Mouse (Mus musculus) limb, embryonic 14.5 days (tissue): ENCODE measurements around the gene Il17ra. TPM values are rescaled to one million over a fixed set of nuclear protein-coding genes. Genes with fewer than 3 reads are reported as not detected.

Experiments used
- ATAC-seq: fragments of 200-750 bp; cut with Nextera tagmentation; 2 replicates; pipeline ENCODE4 v1.8.0; 2017; ENCODE audit warnings: low read depth, moderate number of reproducible peaks, moderate TSS enrichment; ENCODE audit not compliant: low FRiP score
- DNase-seq: peaks from one replicate; pipeline ENCODE4 v3.0.0-alpha.2; 2015; ENCODE audit warnings: low spot score
- H3K27ac ChIP-seq: fragments of 300-500 bp; sonication (generic); replicated peaks from 2 replicates; pipeline ENCODE4 v1.5.1; 2014; ENCODE audit warnings: low read depth, mild to moderate bottlenecking, low read length, moderate library complexity, mixed read lengths
- H3K27me3 ChIP-seq: fragments of 300-500 bp; sonication (generic); 2 replicates; pipeline ENCODE4 v1.6.1; 2014; ENCODE audit warnings: low read length, mixed read lengths; ENCODE audit not compliant: control insufficient read depth, insufficient read depth
- H3K36me3 ChIP-seq: fragments of 300-500 bp; sonication (generic); 2 replicates; pipeline ENCODE4 v1.6.1; 2014; ENCODE audit warnings: mild to moderate bottlenecking, low read length, moderate library complexity, mixed read lengths; ENCODE audit not compliant: control insufficient read depth, insufficient read depth
- H3K4me1 ChIP-seq: fragments of 300-500 bp; sonication (generic); 2 replicates; pipeline ENCODE4 v1.6.1; 2014; ENCODE audit warnings: antibody characterized with exemption, low read length, mixed read lengths; ENCODE audit not compliant: control insufficient read depth, insufficient read depth
- H3K4me2 ChIP-seq: fragments of 300-500 bp; sonication (generic); replicated peaks from 2 replicates; pipeline ENCODE4 v1.6.1; 2014; ENCODE audit warnings: low read depth, mild to moderate bottlenecking, low read length, moderate library complexity; ENCODE audit not compliant: severe bottlenecking
- H3K4me3 ChIP-seq: fragments of 300-500 bp; sonication (generic); replicated peaks from 2 replicates; pipeline ENCODE4 v1.5.1; 2014; ENCODE audit warnings: low read length
- H3K9ac ChIP-seq: fragments of 300-500 bp; sonication (generic); 2 replicates; pipeline ENCODE4 v1.6.1; 2014; ENCODE audit warnings: mild to moderate bottlenecking, low read depth, low read length, moderate library complexity; ENCODE audit not compliant: severe bottlenecking
- H3K9me3 ChIP-seq: fragments of 300-500 bp; sonication (generic); 2 replicates; pipeline ENCODE4 v1.6.1; 2016; ENCODE audit warnings: low read length; ENCODE audit not compliant: control insufficient read depth
- POLR2A ChIP-seq: fragments of 200-500 bp; IDR thresholded peaks from 2 replicates; pipeline ENCODE4 v1.8.0; 2012; ENCODE audit warnings: inconsistent platforms, mild to moderate bottlenecking, moderate library complexity, borderline replicate concordance; ENCODE audit not compliant: insufficient read depth, insufficient read length; ENCODE audit errors: extremely low read depth
- WGBS: fragments of 180-500 bp; shearing (Covaris S2); extraction: QIAGEN DNeasy Blood & Tissue Kit; methylation state at CpG from one replicate; pipeline ENCODE4 v1.1.7; 2014; 5-methylcytosine and 5-hydroxymethylcytosine counted together
- polyA plus RNA-seq, 2 experiments: library from polyadenylated mRNA; depleted of rRNA in 1 of 2; stranded (reverse) in 1 of 2; unstranded in 1 of 2; fragments of >200 nt; fragmentation: Nextera tagmentation in 1 of 2; extraction: Ambion mirVana in 1 of 2; gene quantifications; 2 replicates each; pipeline versions ENCODE4 v1.2.1 to v1.2.3; 2012 to 2014

Il17ra gene
- polyA plus RNA-seq, 2 experiments, result 3.1 to 6.0 TPM

- DNase-seq, result no peak
- H3K4me3 ChIP-seq, result no peak overlapping the region
- no peak overlapping the region for H3K4me2 ChIP-seq
- no peak overlapping the region for H3K9ac ChIP-seq
- 92% methylated on average over 5 of the region's 5 CpGs for WGBS
- H3K9me3 ChIP-seq, result no peaks in the 10 kb centered on the region
- TF ChIP-seq POLR2A, result no peak
- ATAC-seq, result no peak
- H3K27ac ChIP-seq, result no peak overlapping the region
- H3K4me1 ChIP-seq, result peaks cover 3% of the 10 kb centered on the region; the same call in 1 of the 2 replicates
- peaks cover 15% of the 10 kb centered on the region; the same call in 1 of the 2 replicates for H3K27me3 ChIP-seq
- H3K36me3 ChIP-seq, result no peaks in the 10 kb centered on the region
These were observed 5.3 kb upstream of the Il17ra start for GRCm38 (mm10) chr6:120457751-120458150.

DNA sequence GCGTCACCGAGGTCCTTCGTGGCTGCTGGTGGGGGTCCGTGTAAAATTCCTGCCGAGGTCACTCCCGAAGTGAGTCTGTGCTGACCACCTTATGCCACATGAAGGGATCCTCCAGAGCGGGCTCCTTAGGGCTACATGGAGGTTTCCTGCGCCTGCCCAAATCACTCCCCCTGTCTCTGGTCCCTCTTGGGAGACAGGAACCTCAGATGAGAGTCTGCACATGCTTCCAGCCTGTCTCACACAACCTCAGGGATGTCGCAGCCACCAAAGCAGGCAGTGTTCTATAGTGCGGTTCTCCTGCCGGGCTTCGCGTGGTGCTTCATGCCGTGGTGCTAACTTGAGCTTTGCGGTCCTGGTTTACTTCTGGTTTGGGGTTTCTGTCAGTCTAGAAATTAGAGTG, 1.8 kb upstream of the Il17ra start:
- no peaks in the 10 kb centered on the region for H3K36me3 ChIP-seq
- no peak overlapping the region for H3K27ac ChIP-seq
- no peak for DNase-seq
- H3K4me1 ChIP-seq, result peaks cover 12% of the 10 kb centered on the region
- no peak overlapping the region for H3K9ac ChIP-seq
- H3K4me2 ChIP-seq, result no peak overlapping the region
- no peak for TF ChIP-seq POLR2A
- 65% methylated on average over 15 of the region's 15 CpGs for WGBS
- peaks cover 40% of the 10 kb centered on the region for H3K27me3 ChIP-seq
- H3K9me3 ChIP-seq, result no peaks in the 10 kb centered on the region
- ATAC-seq, result no peak
- no peak overlapping the region for H3K4me3 ChIP-seq

DNA sequence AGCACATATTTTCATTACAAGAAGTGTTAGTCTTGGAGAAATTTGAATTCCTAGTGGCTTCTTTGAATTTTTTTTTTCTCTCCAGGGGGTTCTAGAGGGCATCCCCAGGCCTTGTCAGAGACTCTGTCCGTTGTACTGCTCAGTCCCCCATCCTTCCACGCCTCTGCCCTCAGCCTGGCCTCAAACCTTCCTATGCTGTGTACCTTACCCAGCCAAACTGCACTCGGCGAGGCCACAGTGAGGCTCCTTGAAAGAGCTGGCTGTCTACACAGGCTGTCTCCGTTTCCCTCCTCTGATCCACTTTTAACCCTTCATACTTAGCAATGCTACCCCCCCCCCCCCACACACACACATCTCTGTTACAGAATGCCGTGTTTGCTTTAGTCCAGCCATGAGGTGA, 796 bp upstream of the Il17ra start:
- no peak for TF ChIP-seq POLR2A
- DNase-seq (no peak), ATAC-seq (no peak)
- Histone ChIP-seq H3K9me3 (no peaks in the 10 kb centered on the region), H3K4me2 (no peak overlapping the region), H3K27ac (no peak overlapping the region), H3K9ac (no peak overlapping the region), H3K27me3 (peaks cover 40% of the 10 kb centered on the region), H3K4me3 (no peak overlapping the region), H3K36me3 (no peaks in the 10 kb centered on the region), H3K4me1 (peaks cover 12% of the 10 kb centered on the region)
- 53% methylated on average over 6 of the region's 6 CpGs for WGBS

GRCm38 (mm10) chr6:120463884-120464283, 837 bp downstream of the Il17ra start:
- H3K9me3 ChIP-seq, result no peaks in the 10 kb centered on the region
- 2% methylated on average over 11 of the region's 11 CpGs for WGBS
- peak overlapping the region; percentile 58; the same call in 1 of the 2 replicates for H3K9ac ChIP-seq
- ATAC-seq (peak; percentile 34; the same call in 1 of the 2 replicates), DNase-seq (peak; percentile 55)
- TF ChIP-seq POLR2A, result no peak
- H3K4me1 ChIP-seq, result peaks cover 12% of the 10 kb centered on the region
- H3K4me3 ChIP-seq, result peak overlapping the region; percentile 63
- H3K36me3 ChIP-seq, result no peaks in the 10 kb centered on the region
- H3K4me2 ChIP-seq, result peak overlapping the region; percentile 62
- H3K27ac ChIP-seq, result no peak overlapping the region
- peaks cover 40% of the 10 kb centered on the region for H3K27me3 ChIP-seq

DNA sequence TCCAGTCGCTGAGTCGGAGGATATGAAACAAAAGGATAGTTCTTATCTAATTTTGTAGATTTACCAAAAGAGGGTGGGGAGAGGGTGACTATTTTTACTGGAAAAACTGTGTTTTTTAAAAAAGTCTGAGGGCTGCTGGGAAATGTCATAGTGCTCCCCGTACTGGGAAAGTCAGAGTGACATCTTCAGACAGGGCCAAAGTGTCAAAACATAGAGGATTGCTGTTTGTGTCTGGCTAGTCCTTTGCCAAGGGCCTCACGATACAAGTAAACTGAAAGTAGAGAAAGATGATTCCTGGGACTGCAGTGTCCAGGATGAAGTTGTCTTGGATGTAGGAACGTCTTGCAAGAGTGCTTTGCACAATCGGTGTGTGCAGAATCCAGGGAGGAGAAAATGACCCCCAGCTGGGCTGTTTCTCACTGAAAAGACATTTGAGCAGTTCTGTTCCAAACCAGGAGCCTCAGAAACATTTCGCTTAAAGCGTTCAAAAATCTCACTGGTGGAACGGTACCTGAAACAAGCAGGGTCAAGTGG, 1.4 kb downstream of the Il17ra start:
- Histone ChIP-seq H3K4me1 (peaks cover 12% of the 10 kb centered on the region), H3K4me3 (peak overlapping the region; percentile 63; the same call in 1 of the 2 replicates), H3K27ac (no peak overlapping the region), H3K36me3 (no peaks in the 10 kb centered on the region), H3K4me2 (peak overlapping the region; percentile 62), H3K27me3 (peaks cover 40% of the 10 kb centered on the region), H3K9ac (no peak overlapping the region), H3K9me3 (no peaks in the 10 kb centered on the region)
- 57% methylated on average over 9 of the region's 9 CpGs for WGBS
- ATAC-seq (no peak), DNase-seq (no peak)
- no peak for TF ChIP-seq POLR2A
